Mouse (Mus musculus): ENCODE results near the gene Olfr69. TPM values are rescaled to one million over a fixed set of nuclear protein-coding genes. Genes with fewer than 3 reads are reported as not detected.
"Not testable (repeated sequence)": the region's sequence is repeated elsewhere in the genome, so short reads cannot be mapped to it uniquely, and the experiment has no call there.

Olfr69 gene
- polyA plus RNA-seq, 1 experiment from 2014 or later, result not detected

GRCm38 (mm10) chr7:103767687-103768086 is 3.7 kb downstream of the Olfr69 start:
- not testable (repeated sequence) for H3K36me3 ChIP-seq (ENCODE audit: control insufficient read depth, insufficient read depth, low read length); H3K9me3 ChIP-seq (replicated peaks; ENCODE audit: control insufficient read depth, low read length); H3K9ac ChIP-seq (ENCODE audit: low read depth, low read length); H3K4me3 ChIP-seq (ENCODE audit: low read depth, low read length); H3K27ac ChIP-seq (ENCODE audit: low read depth, low read length); H3K4me1 ChIP-seq (ENCODE audit: control insufficient read depth, insufficient read depth, low read length); H3K27me3 ChIP-seq (ENCODE audit: control insufficient read depth, insufficient read depth, low read length); ATAC-seq (replicated peaks; ENCODE audit: insufficient number of reproducible peaks, low FRiP score, low TSS enrichment); H3K4me2 ChIP-seq
- 75% methylated on average over 6 of the region's 6 CpGs for WGBS (ENCODE audit: insufficient replicate concordance)

- not testable (repeated sequence) for H3K27me3 ChIP-seq (ENCODE audit: control insufficient read depth, insufficient read depth, low read length); H3K4me3 ChIP-seq (ENCODE audit: low read depth, low read length); H3K36me3 ChIP-seq (ENCODE audit: control insufficient read depth, insufficient read depth, low read length); H3K27ac ChIP-seq (ENCODE audit: low read depth, low read length); H3K4me1 ChIP-seq (ENCODE audit: control insufficient read depth, insufficient read depth, low read length); H3K9ac ChIP-seq (ENCODE audit: low read depth, low read length); H3K9me3 ChIP-seq (replicated peaks; ENCODE audit: control insufficient read depth, low read length); ATAC-seq (replicated peaks; ENCODE audit: insufficient number of reproducible peaks, low FRiP score, low TSS enrichment); H3K4me2 ChIP-seq
- 80% methylated on average over 6 of the region's 6 CpGs for WGBS (ENCODE audit: insufficient replicate concordance)
Measured at GRCm38 (mm10) chr7:103762212-103762611, 9.2 kb downstream of the Olfr69 start.

GRCm38 (mm10) chr7:103757233-103757632 is 14.2 kb downstream of the Olfr69 start, which contains the start of gene Olfr630:
Gene Olfr630, minus strand, starts transcription at chr7:103757333.
- Histone ChIP-seq H3K9ac (ENCODE audit: low read depth, low read length) (no peak within 1 kb of the TSS), H3K4me2 (no peak within 1 kb of the TSS), H3K27me3 (ENCODE audit: control insufficient read depth, insufficient read depth, low read length) (no peaks in the 10 kb centered on the region), H3K9me3 (replicated peaks; ENCODE audit: control insufficient read depth, low read length) (no peaks in the 10 kb centered on the region), H3K27ac (ENCODE audit: low read depth, low read length) (no peak within 1 kb of the TSS), H3K4me3 (ENCODE audit: low read depth, low read length) (no peak within 1 kb of the TSS), H3K4me1 (ENCODE audit: control insufficient read depth, insufficient read depth, low read length) (no peaks in the 10 kb centered on the region), H3K36me3 (ENCODE audit: control insufficient read depth, insufficient read depth, low read length) (no peaks in the 10 kb centered on the region)
- 34% methylated on average over 2 of the region's 2 CpGs for WGBS (ENCODE audit: insufficient replicate concordance)
- no peak for ATAC-seq (replicated peaks; ENCODE audit: insufficient number of reproducible peaks, low FRiP score, low TSS enrichment)

GRCm38 (mm10) chr7:103744843-103745242 is 26.6 kb downstream of the Olfr69 start, which contains the start of gene Olfr629:
Gene Olfr629, minus strand, starts transcription at chr7:103744943.
- no peak within 1 kb of the TSS for H3K27ac ChIP-seq (ENCODE audit: low read depth, low read length)
- 75% methylated on average over 2 of the region's 2 CpGs for WGBS (ENCODE audit: insufficient replicate concordance)
- no peak for ATAC-seq (replicated peaks; ENCODE audit: insufficient number of reproducible peaks, low FRiP score, low TSS enrichment)

DNA sequence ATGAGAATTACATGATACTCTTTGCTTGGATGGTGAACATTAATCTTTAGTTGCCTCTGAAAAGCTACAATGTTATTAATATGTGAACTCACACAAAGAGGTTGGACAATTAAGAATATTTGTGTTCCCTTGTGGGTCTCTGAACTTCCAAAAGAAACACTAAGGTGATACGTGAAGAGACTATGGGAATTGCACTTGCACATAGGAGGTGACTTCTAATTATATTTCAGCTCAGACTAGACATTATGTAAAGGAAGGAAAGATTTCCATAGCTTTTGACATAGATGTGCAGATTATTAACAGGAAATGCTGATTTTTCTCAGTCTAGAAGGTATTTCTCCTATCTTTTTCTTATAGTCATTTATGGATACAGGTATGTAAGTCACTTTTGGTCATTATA is 41.3 kb downstream of the Olfr69 start, which contains the start of gene Olfr628:
TSS of gene Olfr628 (plus strand) at position 301 of the 400 bp plus-strand sequence.
- no peak within 1 kb of the TSS for H3K4me2 ChIP-seq
- H3K36me3 ChIP-seq (ENCODE audit: control insufficient read depth, insufficient read depth, low read length), result no peaks in the 10 kb centered on the region
- H3K4me3 ChIP-seq (ENCODE audit: low read depth, low read length), result no peak within 1 kb of the TSS
- H3K27me3 ChIP-seq (ENCODE audit: control insufficient read depth, insufficient read depth, low read length), result no peaks in the 10 kb centered on the region
- 84% methylated on average over 1 of the region's 1 CpGs for WGBS (ENCODE audit: insufficient replicate concordance)
- no peaks in the 10 kb centered on the region for H3K4me1 ChIP-seq (ENCODE audit: control insufficient read depth, insufficient read depth, low read length)
- H3K9ac ChIP-seq (ENCODE audit: low read depth, low read length), result no peak within 1 kb of the TSS
- H3K27ac ChIP-seq (ENCODE audit: low read depth, low read length), result no peak within 1 kb of the TSS
- ATAC-seq (replicated peaks; ENCODE audit: insufficient number of reproducible peaks, low FRiP score, low TSS enrichment), result no peak
- H3K9me3 ChIP-seq (replicated peaks; ENCODE audit: control insufficient read depth, low read length), result no peaks in the 10 kb centered on the region

More at GRCm38 (mm10) chr7:103744843-103745242, 26.6 kb downstream of the Olfr69 start, which contains the start of gene Olfr629:
- no peak within 1 kb of the TSS for H3K4me3 ChIP-seq (ENCODE audit: low read depth, low read length)
- H3K9ac ChIP-seq (ENCODE audit: low read depth, low read length), result no peak within 1 kb of the TSS
- H3K9me3 ChIP-seq (replicated peaks; ENCODE audit: control insufficient read depth, low read length), result no peaks in the 10 kb centered on the region
- H3K36me3 ChIP-seq (ENCODE audit: control insufficient read depth, insufficient read depth, low read length), result no peaks in the 10 kb centered on the region
- H3K4me2 ChIP-seq, result no peak within 1 kb of the TSS
- H3K27me3 ChIP-seq (ENCODE audit: control insufficient read depth, insufficient read depth, low read length), result no peaks in the 10 kb centered on the region
- no peaks in the 10 kb centered on the region for H3K4me1 ChIP-seq (ENCODE audit: control insufficient read depth, insufficient read depth, low read length)

- H3K27ac ChIP-seq (ENCODE audit: low read depth, low read length); H3K27me3 ChIP-seq (ENCODE audit: control insufficient read depth, insufficient read depth, low read length); H3K4me1 ChIP-seq (ENCODE audit: control insufficient read depth, insufficient read depth, low read length); H3K4me2 ChIP-seq; ATAC-seq (replicated peaks; ENCODE audit: insufficient number of reproducible peaks, low FRiP score, low TSS enrichment); H3K36me3 ChIP-seq (ENCODE audit: control insufficient read depth, insufficient read depth, low read length); H3K9ac ChIP-seq (ENCODE audit: low read depth, low read length); H3K9me3 ChIP-seq (replicated peaks; ENCODE audit: control insufficient read depth, low read length); H3K4me3 ChIP-seq (ENCODE audit: low read depth, low read length): not testable (repeated sequence)
- 94% methylated on average over 1 of the region's 1 CpGs for WGBS (ENCODE audit: insufficient replicate concordance)
Measured at GRCm38 (mm10) chr7:103716398-103716797, 55.0 kb downstream of the Olfr69 start.

Other genes with a start within 250 kb of the Olfr69 start
- not detected in 2 replicates for gene Olfr612, start 228.9 kb downstream of the Olfr69 start, polyA plus RNA-seq (2014; fragmentation: Nextera tagmentation; extraction: Ambion mirVana)
- not detected in 2 replicates for gene Olfr613, start 223.5 kb downstream of the Olfr69 start, polyA plus RNA-seq (2014; fragmentation: Nextera tagmentation; extraction: Ambion mirVana)
- gene Olfr615, start 215.5 kb downstream of the Olfr69 start, polyA plus RNA-seq (2014; fragmentation: Nextera tagmentation; extraction: Ambion mirVana), result not detected in 2 replicates
- not detected in 2 replicates for gene Olfr616, start 202.5 kb downstream of the Olfr69 start, polyA plus RNA-seq (2014; fragmentation: Nextera tagmentation; extraction: Ambion mirVana)
- gene Olfr617, start 198.5 kb downstream of the Olfr69 start, polyA plus RNA-seq (2014; fragmentation: Nextera tagmentation; extraction: Ambion mirVana), result not detected in 2 replicates
- gene Olfr618, start 181.5 kb downstream of the Olfr69 start, polyA plus RNA-seq (2014; fragmentation: Nextera tagmentation; extraction: Ambion mirVana), result not detected in 2 replicates
- gene Olfr619, start 171.0 kb downstream of the Olfr69 start, polyA plus RNA-seq (2014; fragmentation: Nextera tagmentation; extraction: Ambion mirVana), result not detected in 2 replicates
- gene Olfr620, start 159.1 kb downstream of the Olfr69 start, polyA plus RNA-seq (2014; fragmentation: Nextera tagmentation; extraction: Ambion mirVana), result not detected in 2 replicates
- not detected in 2 replicates for gene Olfr622, start 128.9 kb downstream of the Olfr69 start, polyA plus RNA-seq (2014; fragmentation: Nextera tagmentation; extraction: Ambion mirVana)
- gene Olfr623, start 107.9 kb downstream of the Olfr69 start, polyA plus RNA-seq (2014; fragmentation: Nextera tagmentation; extraction: Ambion mirVana), result not detected in 2 replicates
- 0.03 TPM in 1 of 2 replicates, not detected in the other for gene Olfr624, start 100.4 kb downstream of the Olfr69 start, polyA plus RNA-seq (2014; fragmentation: Nextera tagmentation; extraction: Ambion mirVana)
- gene Olfr625-ps1, start 88.9 kb downstream of the Olfr69 start, polyA plus RNA-seq (2014; fragmentation: Nextera tagmentation; extraction: Ambion mirVana), result not detected in 2 replicates
- not detected in 2 replicates for gene Olfr243, start 56.9 kb downstream of the Olfr69 start, polyA plus RNA-seq (2014; fragmentation: Nextera tagmentation; extraction: Ambion mirVana)
- not detected in 2 replicates for gene Olfr628, start 41.2 kb downstream of the Olfr69 start, polyA plus RNA-seq (2014; fragmentation: Nextera tagmentation; extraction: Ambion mirVana)
- not detected in 2 replicates for gene Olfr629, start 26.7 kb downstream of the Olfr69 start, polyA plus RNA-seq (2014; fragmentation: Nextera tagmentation; extraction: Ambion mirVana)
- 0.07 TPM in 1 of 2 replicates, not detected in the other for gene Olfr630, start 14.3 kb downstream of the Olfr69 start, polyA plus RNA-seq (2014; fragmentation: Nextera tagmentation; extraction: Ambion mirVana)
- gene Olfr68, start 8.1 kb upstream of the Olfr69 start, polyA plus RNA-seq (2014; fragmentation: Nextera tagmentation; extraction: Ambion mirVana), result not detected in 2 replicates
- 0.08 TPM in 1 of 2 replicates, not detected in the other for gene Olfr67, start 20.2 kb upstream of the Olfr69 start, polyA plus RNA-seq (2014; fragmentation: Nextera tagmentation; extraction: Ambion mirVana)
- gene Hbb-bt, start 42.4 kb upstream of the Olfr69 start, polyA plus RNA-seq (2014; fragmentation: Nextera tagmentation; extraction: Ambion mirVana), result 2,483 and 3,067 TPM in 2 replicates
- gene Hbb-bs, start 56.5 kb upstream of the Olfr69 start, polyA plus RNA-seq (2014; fragmentation: Nextera tagmentation; extraction: Ambion mirVana), result 849 and 1,123 TPM in 2 replicates
- gene Hbb-bh2, start 68.9 kb upstream of the Olfr69 start, polyA plus RNA-seq (2014; fragmentation: Nextera tagmentation; extraction: Ambion mirVana), result 0.31 TPM in 1 of 2 replicates, not detected in the other
- 7,786 and 8,740 TPM in 2 replicates for gene Hbb-bh1, start 71.6 kb upstream of the Olfr69 start, polyA plus RNA-seq (2014; fragmentation: Nextera tagmentation; extraction: Ambion mirVana)
- 35,401 and 41,924 TPM in 2 replicates for gene Hbb-y, start 81.6 kb upstream of the Olfr69 start, polyA plus RNA-seq (2014; fragmentation: Nextera tagmentation; extraction: Ambion mirVana)
- gene Olfr66, start 114.7 kb upstream of the Olfr69 start, polyA plus RNA-seq (2014; fragmentation: Nextera tagmentation; extraction: Ambion mirVana), result not detected in 2 replicates
- gene Olfr64, start 122.9 kb upstream of the Olfr69 start, polyA plus RNA-seq (2014; fragmentation: Nextera tagmentation; extraction: Ambion mirVana), result not detected in 2 replicates
- not detected in 2 replicates for gene Olfr65, start 131.9 kb upstream of the Olfr69 start, polyA plus RNA-seq (2014; fragmentation: Nextera tagmentation; extraction: Ambion mirVana)
- not detected in 2 replicates for gene Olfr631, start 157.2 kb upstream of the Olfr69 start, polyA plus RNA-seq (2014; fragmentation: Nextera tagmentation; extraction: Ambion mirVana)
- gene Olfr632, start 162.8 kb upstream of the Olfr69 start, polyA plus RNA-seq (2014; fragmentation: Nextera tagmentation; extraction: Ambion mirVana), result 0.07 and 0.11 TPM in 2 replicates
- not detected in 2 replicates for gene Olfr633, start 172.8 kb upstream of the Olfr69 start, polyA plus RNA-seq (2014; fragmentation: Nextera tagmentation; extraction: Ambion mirVana)
- not detected in 2 replicates for gene Olfr635, start 199.6 kb upstream of the Olfr69 start, polyA plus RNA-seq (2014; fragmentation: Nextera tagmentation; extraction: Ambion mirVana)
- not detected in 2 replicates for gene Olfr638, start 227.2 kb upstream of the Olfr69 start, polyA plus RNA-seq (2014; fragmentation: Nextera tagmentation; extraction: Ambion mirVana)
- 0.03 TPM in 1 of 2 replicates, not detected in the other for gene Olfr639, start 245.7 kb upstream of the Olfr69 start, polyA plus RNA-seq (2014; fragmentation: Nextera tagmentation; extraction: Ambion mirVana)